Mouse (Mus musculus): ENCODE data around the gene Ap1ar. TPM values are rescaled to one million over a fixed set of nuclear protein-coding genes. Genes with fewer than 3 reads are reported as not detected.

Ap1ar gene
- total RNA-seq, 2 experiments from 2014 or later = 22.2 to 25.1 TPM

DNA sequence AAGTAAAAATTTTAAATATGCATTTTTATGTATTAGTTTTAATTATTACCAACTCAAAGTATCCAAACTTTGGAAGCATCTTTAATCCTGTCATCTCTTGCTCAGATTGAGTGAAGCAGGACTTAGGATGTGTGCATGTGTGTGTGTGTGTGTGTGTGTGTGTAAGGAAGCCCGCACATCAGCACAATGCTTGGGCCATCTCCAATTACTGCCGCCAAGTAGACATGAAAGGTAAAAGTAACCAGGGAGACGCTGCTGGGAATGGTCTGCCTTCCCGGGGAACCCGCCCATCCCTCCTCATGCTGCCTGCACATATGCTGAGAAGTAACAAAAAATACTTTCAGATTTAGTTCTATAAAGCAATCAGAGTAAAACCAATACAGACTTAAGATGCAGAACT lies 29.5 kb downstream of the Ap1ar start:
- DNase-seq = no peak
- H3K4me3 ChIP-seq = no peak overlapping the region
- no peak overlapping the region for H3K27ac ChIP-seq
- TF ChIP-seq CTCF (IDR thresholded peaks at IDR 0.05) = no peak
- intact Hi-C loops (cut with DNase I) = no loop called here

- DNase-seq = no peak
- intact Hi-C loops (cut with DNase I) = no loop called here
- TF ChIP-seq CTCF (IDR thresholded peaks at IDR 0.05) = no peak
- Histone ChIP-seq H3K27ac (no peak overlapping the region), H3K4me3 (no peak overlapping the region)
These were observed 31.3 kb downstream of the Ap1ar start for GRCm38 (mm10) chr3:127805991-127806390.

- intact Hi-C loops (cut with DNase I) = no loop called here
- TF ChIP-seq CTCF (IDR thresholded peaks at IDR 0.05) = no peak
These were observed 32.3 kb downstream of the Ap1ar start for GRCm38 (mm10) chr3:127805071-127805470.

DNA sequence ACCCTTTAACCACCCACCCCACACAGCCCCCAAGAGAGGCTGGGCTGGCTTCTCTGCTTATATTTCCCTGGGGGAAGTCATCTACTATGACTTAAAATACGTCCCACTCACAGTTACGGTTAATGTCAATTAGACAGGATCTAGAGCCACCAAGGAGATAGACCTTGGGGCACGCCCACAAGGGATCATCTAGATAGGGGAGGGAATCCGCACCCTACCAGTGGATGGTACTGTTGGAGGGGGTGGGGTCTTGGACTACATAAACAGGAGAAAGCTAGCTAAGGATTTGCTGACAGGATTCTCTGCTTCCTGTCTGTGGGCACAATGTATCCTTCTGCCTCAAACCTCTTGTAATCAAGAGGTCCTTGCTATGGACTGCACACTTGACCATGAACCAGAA lies 32.9 kb downstream of the Ap1ar start:
- TF ChIP-seq CTCF (IDR thresholded peaks at IDR 0.05) = no peak
- intact Hi-C loops (cut with DNase I) = no loop called here
- DNase-seq = no peak

More at GRCm38 (mm10) chr3:127805071-127805470, 32.3 kb downstream of the Ap1ar start:
- no peak for DNase-seq
- Histone ChIP-seq H3K4me3 (no peak overlapping the region), H3K27ac (no peak overlapping the region)

DNA sequence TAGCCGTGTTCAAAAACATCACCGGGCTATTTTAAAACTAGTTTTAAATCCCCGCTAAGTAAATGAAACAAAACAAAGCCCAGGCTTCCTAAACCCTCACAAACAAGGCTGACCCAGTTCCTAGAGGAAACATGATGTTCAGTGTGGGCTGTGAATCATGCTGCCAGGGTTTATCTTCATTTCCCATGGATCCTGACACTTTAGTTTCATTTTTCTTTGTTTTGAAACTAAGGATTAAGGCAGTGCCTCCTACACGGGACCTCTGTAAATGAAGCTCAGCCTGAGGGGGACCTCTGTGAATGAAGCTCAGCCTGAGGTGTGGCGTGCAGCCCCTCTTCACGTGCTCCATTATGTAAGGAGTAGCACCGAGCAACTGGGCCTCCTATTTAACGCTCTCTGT lies 34.5 kb downstream of the Ap1ar start:
- Histone ChIP-seq H3K27ac (peak overlapping the region; percentile 74), H3K4me3 (peak overlapping the region; percentile 59)
- no peak for DNase-seq
- intact Hi-C loops (cut with DNase I) = no loop called here
- no peak for TF ChIP-seq CTCF (IDR thresholded peaks at IDR 0.05)

More for the DNA sequence above, 32.9 kb downstream of the Ap1ar start:
- no peak overlapping the region for H3K4me3 ChIP-seq
- no peak overlapping the region for H3K27ac ChIP-seq

DNA sequence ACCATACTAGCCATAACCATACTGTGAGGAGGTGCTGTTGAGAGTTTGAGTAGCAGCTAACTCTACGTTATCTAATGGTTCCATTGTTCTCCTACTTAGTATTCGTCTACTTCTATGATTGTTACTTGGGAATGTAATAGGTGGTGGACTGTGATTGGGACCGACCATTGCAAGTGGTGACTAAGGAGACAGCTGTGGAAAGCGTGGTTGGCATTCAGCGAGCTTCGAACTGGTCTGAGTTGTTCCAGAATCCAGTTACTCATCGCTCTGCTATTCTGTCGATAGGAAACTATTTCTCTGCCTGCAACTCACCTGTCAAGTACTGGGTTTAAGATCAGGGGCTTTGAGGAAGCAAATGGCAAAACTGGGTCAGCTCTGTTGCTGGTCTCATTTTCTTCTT lies 36.2 kb downstream of the Ap1ar start:
- intact Hi-C loops (cut with DNase I) = no loop called here
- no peak for DNase-seq
- Histone ChIP-seq H3K27ac (no peak overlapping the region), H3K4me3 (no peak overlapping the region)
- no peak for TF ChIP-seq CTCF (IDR thresholded peaks at IDR 0.05)

GRCm38 (mm10) chr3:127796271-127796670 lies 41.1 kb downstream of the Ap1ar start:
- H3K27ac ChIP-seq = no peak overlapping the region
- no peak for TF ChIP-seq CTCF (IDR thresholded peaks at IDR 0.05)
- intact Hi-C loops (cut with DNase I) = no loop called here
- H3K4me3 ChIP-seq = no peak overlapping the region
- DNase-seq = no peak

- H3K4me3 ChIP-seq = no peak overlapping the region
- DNase-seq = no peak
- no peak overlapping the region for H3K27ac ChIP-seq
- TF ChIP-seq CTCF (IDR thresholded peaks at IDR 0.05) = peak; percentile 41; the same call in 1 of the 2 replicates
- intact Hi-C loops (cut with DNase I) = no loop called here
These were observed 41.6 kb downstream of the Ap1ar start for GRCm38 (mm10) chr3:127795762-127796161.

GRCm38 (mm10) chr3:127793022-127793421 lies 44.3 kb downstream of the Ap1ar start:
- DNase-seq = no peak
- no peak overlapping the region for H3K27ac ChIP-seq
- no peak overlapping the region for H3K4me3 ChIP-seq
- intact Hi-C loops (cut with DNase I) = loop anchor here (5.0 kb wide), 1 partner anchor 44 kb away; the partner anchor contains the start of gene Ap1ar
- TF ChIP-seq CTCF (IDR thresholded peaks at IDR 0.05) = no peak

- H3K27ac ChIP-seq = no peak overlapping the region
- peak overlapping the region; percentile 9; the same call in 1 of the 2 replicates for H3K4me3 ChIP-seq
- no peak for TF ChIP-seq CTCF (IDR thresholded peaks at IDR 0.05)
- intact Hi-C loops (cut with DNase I) = loop anchor here (5.0 kb wide), 1 partner anchor 45 kb away; the partner anchor contains the start of gene Ap1ar
- DNase-seq = no peak
These were observed 45.4 kb downstream of the Ap1ar start for GRCm38 (mm10) chr3:127791595-127792561.

DNA sequence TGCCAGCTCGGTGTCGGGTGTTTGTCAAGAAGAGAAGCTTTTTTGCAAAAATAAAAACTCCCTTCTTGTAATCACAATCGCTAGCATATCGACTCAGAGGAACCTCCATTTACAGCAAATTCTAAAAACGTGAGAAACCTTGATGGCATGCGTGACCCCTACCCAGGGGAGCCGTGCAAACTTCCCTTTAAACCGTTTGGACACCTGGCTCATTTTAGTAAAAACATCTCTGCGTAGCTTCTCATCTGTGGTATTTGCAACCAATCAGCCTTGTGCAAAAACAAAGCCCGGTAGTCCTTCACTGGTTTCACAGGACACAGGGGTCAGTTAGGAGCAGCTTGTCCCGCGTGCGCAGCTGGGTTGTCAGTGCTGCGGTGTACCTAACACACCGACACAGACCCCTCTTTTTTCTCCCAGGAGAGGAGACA lies 46.3 kb downstream of the Ap1ar start:
- TF ChIP-seq CTCF (IDR thresholded peaks at IDR 0.05) = no peak
- H3K4me3 ChIP-seq = peak overlapping the region; percentile 89
- DNase-seq = peak; percentile 17
- peak overlapping the region; percentile 77; the same call in 1 of the 2 replicates for H3K27ac ChIP-seq
- intact Hi-C loops (cut with DNase I) = loop anchor here (5.0 kb wide), 1 partner anchor 46 kb away; the partner anchor contains the start of gene Ap1ar

GRCm38 (mm10) chr3:127790234-127791055 lies 46.9 kb downstream of the Ap1ar start:
- TF ChIP-seq CTCF (IDR thresholded peaks at IDR 0.05) = no peak
- intact Hi-C loops (cut with DNase I) = loop anchor here (5.0 kb wide), 1 partner anchor 47 kb away; the partner anchor contains the start of gene Ap1ar
- Histone ChIP-seq H3K4me3 (peak overlapping the region; percentile 89), H3K27ac (peak overlapping the region; percentile 77)
- peak; percentile 46 for DNase-seq
